In genomic region chr1:176818763-176819162, GRCm38 (mm10) we compare ENCODE assay signal across 9 mouse cellular contexts. TPM values are rescaled to one million over a fixed set of nuclear protein-coding genes. Genes with fewer than 3 reads are reported as not detected.
DNase-seq lines count a peak whose midpoint lies in the region; ATAC-seq and TF ChIP-seq lines count a peak whose summit lies in the region.
"Had no signal": no experiment of that assay in that cellular context is flagged by ENCODE, and none has a peak within 500 bp of the region (broad histone marks: within the 10 kb centered on the region; RNA-seq: fewer than 3 reads in every experiment).

No protein-coding gene starts in this region.

- WGBS in small intestine, adult 2 months, result 9% methylated on average over 6 of the region's 6 CpGs
- 77% methylated on average over 6 of the region's 6 CpGs for WGBS in midbrain, embryonic 14.5 days
- 82% methylated on average over 6 of the region's 6 CpGs for WGBS in neural tube, embryonic 15.5 days
- 92% methylated on average over 6 of the region's 6 CpGs for WGBS in thymus, adult 2 months

- H3K4me2 ChIP-seq in midbrain, embryonic 14.5 days (ENCODE audit: low read length), result no peak overlapping the region
- H3K4me2 ChIP-seq in neural tube, embryonic 15.5 days, result no peak overlapping the region
- H3K4me2 ChIP-seq: embryonic facial prominence, embryonic 13.5 days had no signal

- peak; percentile 34 for DNase-seq in ovary, adult 18-20 months (ENCODE audit: low spot score)
- no peak for DNase-seq in ovary, postnatal 10 days (ENCODE audit: low spot score)
- DNase-seq in gastrocnemius, postnatal 14 days, result peak; percentile 23
- DNase-seq in kidney, postnatal 14 days, result peak; percentile 24
- DNase-seq in midbrain, embryonic 14.5 days, result no peak
- DNase-seq in thymus, adult 2 months, result no peak

- TF ChIP-seq POLR2A in small intestine, adult 2 months (IDR thresholded peaks at IDR 0.05; ENCODE audit: low read depth, low read length), result no peak
- TF ChIP-seq POLR2A in thymus, adult 2 months (IDR thresholded peaks at IDR 0.05; ENCODE audit: control insufficient read depth, extremely low read depth, insufficient read depth, low read length, poor library complexity), result no peak

- peak overlapping the region; percentile 1; the same call in 1 of the 2 replicates for H3K4me3 ChIP-seq in small intestine, adult 2 months (ENCODE audit: low read depth, low read length)
- H3K4me3 ChIP-seq in midbrain, embryonic 14.5 days (replicated peaks; ENCODE audit: low read depth, low read length), result no peak overlapping the region
- H3K4me3 ChIP-seq in neural tube, embryonic 15.5 days (replicated peaks), result no peak overlapping the region
- no peak overlapping the region for H3K4me3 ChIP-seq in thymus, adult 2 months (ENCODE audit: control insufficient read depth, insufficient read depth, low read length)
- H3K4me3 ChIP-seq: embryonic facial prominence, embryonic 13.5 days had no signal

- no peak for ATAC-seq in midbrain, embryonic 14.5 days (ENCODE audit: low FRiP score, low TSS enrichment)
- no peak for ATAC-seq in neural tube, embryonic 15.5 days (ENCODE audit: low FRiP score)

- H3K4me1 ChIP-seq in small intestine, adult 2 months (ENCODE audit: control insufficient read depth, insufficient read depth, insufficient read length, low read length), result peaks cover 12% of the 10 kb centered on the region
- 0 out of 2 replicates have a peak, but pooled peaks cover 7% of the 10 kb centered on the region for H3K4me1 ChIP-seq in midbrain, embryonic 14.5 days (ENCODE audit: control insufficient read depth, insufficient read depth, low read length)
- peaks cover 3% of the 10 kb centered on the region; the same call in 1 of the 2 replicates for H3K4me1 ChIP-seq in neural tube, embryonic 15.5 days
- no peaks in the 10 kb centered on the region; the same call in 1 of the 2 replicates for H3K4me1 ChIP-seq in thymus, adult 2 months (replicated peaks; ENCODE audit: control insufficient read depth, insufficient read depth, low read length)

- H3K36me3 ChIP-seq in small intestine, adult 2 months (ENCODE audit: control insufficient read depth, insufficient read depth, low read length), result no peaks in the 10 kb centered on the region
- no peaks in the 10 kb centered on the region for H3K36me3 ChIP-seq in midbrain, embryonic 14.5 days (ENCODE audit: control insufficient read depth, insufficient read depth, low read length)
- H3K36me3 ChIP-seq in neural tube, embryonic 15.5 days, result no peaks in the 10 kb centered on the region
- no peaks in the 10 kb centered on the region for H3K36me3 ChIP-seq in thymus, adult 2 months (ENCODE audit: control insufficient read depth, insufficient read depth, low read length)
- H3K36me3 ChIP-seq: embryonic facial prominence, embryonic 13.5 days had no signal

- intact Hi-C loops in gastrocnemius, postnatal 14 days (cut with DNase I; ENCODE audit: low total_unique reads), result no loop called here

- peak overlapping the region; percentile 34 for H3K27ac ChIP-seq in small intestine, adult 2 months (ENCODE audit: insufficient read depth, low read depth, low read length)
- H3K27ac ChIP-seq in midbrain, embryonic 14.5 days (replicated peaks; ENCODE audit: low read depth, low read length), result no peak overlapping the region
- H3K27ac ChIP-seq in neural tube, embryonic 15.5 days (replicated peaks), result no peak overlapping the region
- no peak overlapping the region for H3K27ac ChIP-seq in thymus, adult 2 months (ENCODE audit: control insufficient read depth, insufficient read depth, low read length)
- H3K27ac ChIP-seq: embryonic facial prominence, embryonic 13.5 days had no signal

- TF ChIP-seq CTCF in small intestine, adult 2 months (IDR thresholded peaks at IDR 0.05; ENCODE audit: extremely low read depth, insufficient read length, insufficient replicate concordance, low read depth, low read length), result no peak
- no peak for TF ChIP-seq CTCF in thymus, adult 2 months (IDR thresholded peaks at IDR 0.05; ENCODE audit: borderline replicate concordance, control insufficient read depth, extremely low read depth, insufficient read depth, low read length, poor library complexity)

- no peaks in the 10 kb centered on the region for H3K27me3 ChIP-seq in small intestine, adult 2 months (ENCODE audit: control insufficient read depth, insufficient read depth, low read length)
- H3K27me3 ChIP-seq in midbrain, embryonic 14.5 days (ENCODE audit: control insufficient read depth, insufficient read depth, low read length), result no peaks in the 10 kb centered on the region
- no peaks in the 10 kb centered on the region for H3K27me3 ChIP-seq in neural tube, embryonic 15.5 days (replicated peaks)
- H3K27me3 ChIP-seq in thymus, adult 2 months (ENCODE audit: control insufficient read depth, insufficient read depth, low read length), result no peaks in the 10 kb centered on the region
- H3K27me3 ChIP-seq: embryonic facial prominence, embryonic 13.5 days had no signal

- H3K9ac ChIP-seq in midbrain, embryonic 14.5 days (replicated peaks; ENCODE audit: low read length), result no peak overlapping the region
- H3K9ac ChIP-seq in neural tube, embryonic 15.5 days (replicated peaks), result no peak overlapping the region
- H3K9ac ChIP-seq: embryonic facial prominence, embryonic 13.5 days had no signal

- no peaks in the 10 kb centered on the region for H3K9me3 ChIP-seq in midbrain, embryonic 14.5 days (ENCODE audit: control insufficient read depth, low read length)
- H3K9me3 ChIP-seq in neural tube, embryonic 15.5 days (replicated peaks), result no peaks in the 10 kb centered on the region
- H3K9me3 ChIP-seq: embryonic facial prominence, embryonic 13.5 days had no signal

RNA-seq across cellular contexts. Expression of gene Sdccag8, which starts 4.3 kb away (rescaled TPM):
- 1 to 10 TPM; 3.1 to 4.1 TPM for total RNA-seq in gastrocnemius, postnatal 14 days (2021)
- 3.6 and 5.1 TPM in 2 replicates for polyA plus RNA-seq in small intestine, adult 2 months (2012; rRNA removed)
- polyA plus RNA-seq in midbrain, embryonic 14.5 days (2014; fragmentation: Nextera tagmentation; extraction: Ambion mirVana), result 22.8 and 23.5 TPM in 2 replicates
- 19.8 and 20.5 TPM in 2 replicates for polyA plus RNA-seq in neural tube, embryonic 15.5 days (2015; fragmentation: Nextera tagmentation; extraction: Ambion mirVana)
- 5.1 and 6.2 TPM in 2 replicates for polyA plus RNA-seq in thymus, adult 2 months (2012; rRNA removed)

RNA-seq across cellular contexts. Expression of gene Cep170, which starts 4.9 kb away (rescaled TPM):
- 10 to 100 TPM; 20.2 to 25.3 TPM for total RNA-seq in gastrocnemius, postnatal 14 days (2021)
- polyA plus RNA-seq in small intestine, adult 2 months (2012; rRNA removed), result 0.62 and 0.66 TPM in 2 replicates
- 144 and 182 TPM in 2 replicates for polyA plus RNA-seq in midbrain, embryonic 14.5 days (2014; fragmentation: Nextera tagmentation; extraction: Ambion mirVana)
- 80.4 and 91.0 TPM in 2 replicates for polyA plus RNA-seq in neural tube, embryonic 15.5 days (2015; fragmentation: Nextera tagmentation; extraction: Ambion mirVana)
- 18.6 and 22.9 TPM in 2 replicates for polyA plus RNA-seq in thymus, adult 2 months (2012; rRNA removed)

Comparison
In these comparisons a context has a peak if more than half of its experiments do, and no peak if none do; other contexts are left out.
1. DNase-seq: peak in ovary, adult 18-20 months (single experiment), gastrocnemius, postnatal 14 days (single experiment) and kidney, postnatal 14 days (single experiment); none in ovary, postnatal 10 days (single experiment), midbrain, embryonic 14.5 days (single experiment) and thymus, adult 2 months (single experiment).
2. RNA of gene Cep170, which starts 4.9 kb away (polyA plus RNA-seq): 144 to 182 TPM in midbrain, embryonic 14.5 days, 80.4 to 91.0 TPM in neural tube, embryonic 15.5 days and 18.6 to 22.9 TPM in thymus, adult 2 months; 0.62 to 0.66 TPM in small intestine, adult 2 months; every median in the first group is over 10 times any median in the second.